Mouse (Mus musculus): ENCODE data around the gene Cyp8b1. TPM values are rescaled to one million over a fixed set of nuclear protein-coding genes. Genes with fewer than 3 reads are reported as not detected.

The Cyp8b1 gene
- total and polyA plus RNA-seq, 3 experiments, result not detected

- Histone ChIP-seq H3K4me1 (ENCODE audit: control insufficient read depth in 1 of 2, insufficient read depth in 2 of 2, low read length in 2 of 2) (no peaks in the 10 kb centered on the region), H3K27me3 (ENCODE audit: control insufficient read depth in 1 of 2, insufficient read depth in 2 of 2, low read length in 2 of 2) (peaks cover 0 to 1% of the 10 kb centered on the region in 2 experiments; a peak in 1 of 4 replicates), H3K9ac (ENCODE audit: control insufficient read depth, low read depth, low read length, poor library complexity, severe bottlenecking) (no peak overlapping the region), H3K4me3 (ENCODE audit: control insufficient read depth in 1 of 2, insufficient read depth in 1 of 2, low read depth in 2 of 2, low read length in 2 of 2) (no peak overlapping the region), H3K36me3 (ENCODE audit: control insufficient read depth in 1 of 2, insufficient read depth in 2 of 2, low read length in 2 of 2) (no peaks in the 10 kb centered on the region), H3K27ac (ENCODE audit: control insufficient read depth, low read depth, low read length) (no peak overlapping the region), H3K9me3 (replicated peaks; ENCODE audit: insufficient read depth, low read length) (no peaks in the 10 kb centered on the region), H3K79me2 (ENCODE audit: control insufficient read depth, insufficient read depth, low read length, poor library complexity) (no peaks in the 10 kb centered on the region)
- no peak for DNase-seq (ENCODE audit: low read depth, low spot score)
- TF ChIP-seq ELF1 (IDR thresholded peaks at IDR 0.05; ENCODE audit: low read depth, low read length) (no peak), E2F4 (IDR thresholded peaks at IDR 0.05; ENCODE audit: borderline replicate concordance, low read depth, low read length) (no peak), MYB (IDR thresholded peaks at IDR 0.05; ENCODE audit: low read depth, low read length) (no peak), TBP (IDR thresholded peaks at IDR 0.05; ENCODE audit: low read depth, low read length) (no peak), SMC3 (IDR thresholded peaks at IDR 0.05; ENCODE audit: low read depth, low read length) (no peak)
Observed at GRCm38 (mm10) chr9:121899306-121899705, 16.8 kb downstream of the Cyp8b1 start.

GRCm38 (mm10) chr9:121898245-121898644 lies 17.9 kb downstream of the Cyp8b1 start, which contains the start of gene Ackr2:
TSS of gene Ackr2 (plus strand) at chr9:121898355.
- Histone ChIP-seq H3K4me3 (ENCODE audit: control insufficient read depth in 1 of 2, insufficient read depth in 1 of 2, low read depth in 2 of 2, low read length in 2 of 2) (no peak within 1 kb of the TSS), H3K27ac (ENCODE audit: control insufficient read depth, low read depth, low read length) (no peak within 1 kb of the TSS), H3K4me1 (ENCODE audit: control insufficient read depth in 1 of 2, insufficient read depth in 2 of 2, low read length in 2 of 2) (no peaks in the 10 kb centered on the region), H3K79me2 (ENCODE audit: control insufficient read depth, insufficient read depth, low read length, poor library complexity) (no peaks in the 10 kb centered on the region), H3K9ac (ENCODE audit: control insufficient read depth, low read depth, low read length, poor library complexity, severe bottlenecking) (no peak within 1 kb of the TSS), H3K36me3 (ENCODE audit: control insufficient read depth in 1 of 2, insufficient read depth in 2 of 2, low read length in 2 of 2) (no peaks in the 10 kb centered on the region), H3K27me3 (ENCODE audit: control insufficient read depth in 1 of 2, insufficient read depth in 2 of 2, low read length in 2 of 2) (no peaks in the 10 kb centered on the region), H3K9me3 (replicated peaks; ENCODE audit: insufficient read depth, low read length) (no peaks in the 10 kb centered on the region)
- no peak for TF ChIP-seq EP300 (IDR thresholded peaks at IDR 0.05; ENCODE audit: low read depth in 1 of 2, low read length in 2 of 2)
- TF ChIP-seq ZNF384 (IDR thresholded peaks at IDR 0.05; ENCODE audit: low read depth, low read length), result no peak
- no peak for TF ChIP-seq MXI1 (IDR thresholded peaks at IDR 0.05; ENCODE audit: low read depth, low read length)
- TF ChIP-seq JUND (IDR thresholded peaks at IDR 0.05; ENCODE audit: low read depth, low read length), result no peak
- TF ChIP-seq SMC3 (IDR thresholded peaks at IDR 0.05; ENCODE audit: low read depth, low read length), result no peak
- TF ChIP-seq RAD21 (IDR thresholded peaks at IDR 0.05; ENCODE audit: low read depth, low read length), result no peak
- TF ChIP-seq KAT2A (conservative IDR thresholded peaks at IDR 0.05; ENCODE audit: low read depth, low read length), result no peak
- no peak for TF ChIP-seq GABPA (IDR thresholded peaks at IDR 0.05; ENCODE audit: low read depth, low read length)
- TF ChIP-seq MAZ (IDR thresholded peaks at IDR 0.05; ENCODE audit: low read depth, low read length), result no peak
- DNase-seq (ENCODE audit: low read depth, low spot score), result no peak

GRCm38 (mm10) chr9:121896820-121897219 lies 19.3 kb downstream of the Cyp8b1 start:
- Histone ChIP-seq H3K4me3 (ENCODE audit: control insufficient read depth in 1 of 2, insufficient read depth in 1 of 2, low read depth in 2 of 2, low read length in 2 of 2) (no peak overlapping the region), H3K9me3 (replicated peaks; ENCODE audit: insufficient read depth, low read length) (no peaks in the 10 kb centered on the region), H3K9ac (ENCODE audit: control insufficient read depth, low read depth, low read length, poor library complexity, severe bottlenecking) (no peak overlapping the region), H3K27ac (ENCODE audit: control insufficient read depth, low read depth, low read length) (no peak overlapping the region), H3K36me3 (ENCODE audit: control insufficient read depth in 1 of 2, insufficient read depth in 2 of 2, low read length in 2 of 2) (no peaks in the 10 kb centered on the region), H3K4me1 (ENCODE audit: control insufficient read depth in 1 of 2, insufficient read depth in 2 of 2, low read length in 2 of 2) (no peaks in the 10 kb centered on the region), H3K27me3 (ENCODE audit: control insufficient read depth in 1 of 2, insufficient read depth in 2 of 2, low read length in 2 of 2) (no peaks in the 10 kb centered on the region), H3K79me2 (ENCODE audit: control insufficient read depth, insufficient read depth, low read length, poor library complexity) (no peaks in the 10 kb centered on the region)
- TF ChIP-seq TCF12 (IDR thresholded peaks at IDR 0.05; ENCODE audit: low read depth, low read length) (no peak), CTCF (IDR thresholded peaks at IDR 0.05 in 2 of 3, conservative IDR thresholded peaks at IDR 0.05 in 1 of 3; ENCODE audit: control insufficient read depth in 1 of 3, insufficient read depth in 1 of 3, low read depth in 2 of 3, low read length in 3 of 3, poor library complexity in 1 of 3, severe bottlenecking in 1 of 3) (no peak), MEF2A (IDR thresholded peaks at IDR 0.05; ENCODE audit: extremely low read depth, insufficient replicate concordance, low read depth, low read length, poor library complexity, severe bottlenecking) (no peak), SIN3A (IDR thresholded peaks at IDR 0.05; ENCODE audit: low read length) (no peak), GATA1 (IDR thresholded peaks at IDR 0.05; ENCODE audit: low read depth, low read length) (no peak), POLR2AphosphoS5 (IDR thresholded peaks at IDR 0.05; ENCODE audit: borderline replicate concordance, low read depth, low read length) (no peak), UBTF (IDR thresholded peaks at IDR 0.05; ENCODE audit: borderline replicate concordance, insufficient read depth, low read depth, low read length) (no peak), NELFE (IDR thresholded peaks at IDR 0.05; ENCODE audit: low read depth, low read length) (no peak), RCOR1 (IDR thresholded peaks at IDR 0.05; ENCODE audit: low read depth, low read length) (no peak), USF1 (IDR thresholded peaks at IDR 0.05; ENCODE audit: low read depth, low read length) (no peak), USF2 (IDR thresholded peaks at IDR 0.05; ENCODE audit: borderline replicate concordance in 1 of 2, insufficient read depth in 1 of 2, low read depth in 1 of 2, low read length in 2 of 2) (no peak), MAX (IDR thresholded peaks at IDR 0.05; ENCODE audit: low read length) (no peak), HCFC1 (IDR thresholded peaks at IDR 0.05; ENCODE audit: low read depth, low read length) (no peak), JUND (IDR thresholded peaks at IDR 0.05; ENCODE audit: low read depth, low read length) (no peak)
- DNase-seq (ENCODE audit: low read depth, low spot score), result no peak
